Mouse (Mus musculus): ENCODE results near the gene Elf5. TPM values are rescaled to one million over a fixed set of nuclear protein-coding genes. Genes with fewer than 3 reads are reported as not detected.
A peak's percentile ranks its signal among the peaks of the same experiment; 100 is the strongest.

Gene Elf5
- polyA plus RNA-seq, 1 experiment from 2014 or later: not detected

DNA sequence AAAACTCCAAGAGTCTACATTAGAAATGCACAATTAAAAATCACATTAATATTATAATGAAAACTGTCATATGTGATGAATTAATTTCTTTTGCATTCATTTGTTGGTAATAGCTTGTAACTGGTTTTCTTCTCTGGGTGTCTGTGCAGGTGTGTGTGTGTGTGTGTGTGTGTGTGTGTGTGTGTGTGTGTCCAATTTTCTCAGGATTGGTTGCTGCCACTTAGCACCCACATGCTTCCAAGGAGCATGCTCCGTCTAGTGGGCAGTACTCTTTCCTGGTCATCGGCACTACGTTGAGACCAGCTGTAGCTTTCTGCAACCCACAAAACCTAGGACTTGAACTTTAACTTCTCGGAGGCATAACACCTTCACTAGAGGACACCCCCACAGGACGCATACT is 45.6 kb downstream of the Elf5 start:
- no peaks in the 10 kb centered on the region for H3K4me1 ChIP-seq (replicated peaks)
- peaks cover 76% of the 10 kb centered on the region for H3K36me3 ChIP-seq
- ATAC-seq (ENCODE audit: insufficient number of reproducible peaks, low FRiP score): no peak
- H3K4me2 ChIP-seq: no peak overlapping the region
- H3K27me3 ChIP-seq (replicated peaks): no peaks in the 10 kb centered on the region
- no peak overlapping the region for H3K9ac ChIP-seq
- no peak overlapping the region for H3K27ac ChIP-seq (ENCODE audit: poor library complexity, severe bottlenecking)
- whole genome bisulfite sequencing: 90% methylated on average over 5 of the region's 5 CpGs
- H3K4me3 ChIP-seq: no peak overlapping the region
- H3K9me3 ChIP-seq (replicated peaks): no peaks in the 10 kb centered on the region

- Histone ChIP-seq H3K4me2 (no peak overlapping the region), H3K36me3 (peaks cover 79% of the 10 kb centered on the region), H3K4me3 (no peak overlapping the region), H3K27me3 (replicated peaks) (no peaks in the 10 kb centered on the region), H3K4me1 (replicated peaks) (no peaks in the 10 kb centered on the region), H3K9me3 (replicated peaks) (no peaks in the 10 kb centered on the region), H3K9ac (no peak overlapping the region), H3K27ac (ENCODE audit: poor library complexity, severe bottlenecking) (no peak overlapping the region)
- 93% methylated on average over 7 of the region's 7 CpGs for WGBS
- no peak for ATAC-seq (ENCODE audit: insufficient number of reproducible peaks, low FRiP score)
These were observed 46.1 kb downstream of the Elf5 start for GRCm38 (mm10) chr2:103457628-103458027.

- Histone ChIP-seq H3K4me1 (replicated peaks) (no peaks in the 10 kb centered on the region), H3K27me3 (replicated peaks) (no peaks in the 10 kb centered on the region), H3K27ac (ENCODE audit: poor library complexity, severe bottlenecking) (no peak overlapping the region), H3K9me3 (replicated peaks) (no peaks in the 10 kb centered on the region), H3K36me3 (peaks cover 84% of the 10 kb centered on the region), H3K4me2 (no peak overlapping the region), H3K4me3 (no peak overlapping the region), H3K9ac (no peak overlapping the region)
- WGBS: 92% methylated on average over 10 of the region's 10 CpGs
- no peak for ATAC-seq (ENCODE audit: insufficient number of reproducible peaks, low FRiP score)
These were observed 47.6 kb downstream of the Elf5 start for GRCm38 (mm10) chr2:103459069-103459468.

DNA sequence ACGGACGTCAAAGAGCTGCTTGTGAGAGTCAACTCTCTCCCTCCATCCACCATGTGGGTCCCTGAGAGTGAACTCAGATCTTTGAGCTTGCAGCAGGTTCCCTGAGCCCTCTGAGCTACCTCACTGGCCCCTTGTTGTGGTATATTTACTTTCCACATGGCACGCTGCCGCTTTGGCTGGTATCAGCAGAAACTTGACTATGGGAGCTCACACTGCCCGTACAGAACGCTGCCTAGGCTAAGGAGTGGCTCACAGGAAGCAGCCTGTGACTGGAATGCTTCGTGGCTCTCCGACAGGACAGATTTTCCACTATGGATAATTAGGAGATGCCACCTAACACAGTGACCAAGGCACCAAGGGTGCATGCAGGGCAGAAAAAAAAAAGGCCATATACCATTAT is 49.7 kb downstream of the Elf5 start:
- 67% methylated on average over 8 of the region's 8 CpGs for WGBS
- Histone ChIP-seq H3K4me2 (no peak overlapping the region), H3K9me3 (replicated peaks) (no peaks in the 10 kb centered on the region), H3K4me1 (replicated peaks) (no peaks in the 10 kb centered on the region), H3K36me3 (peaks cover 83% of the 10 kb centered on the region), H3K4me3 (no peak overlapping the region), H3K27ac (ENCODE audit: poor library complexity, severe bottlenecking) (peak overlapping the region; percentile 28; the same call in 1 of the 2 replicates), H3K9ac (no peak overlapping the region), H3K27me3 (replicated peaks) (no peaks in the 10 kb centered on the region)
- no peak for ATAC-seq (ENCODE audit: insufficient number of reproducible peaks, low FRiP score)

GRCm38 (mm10) chr2:103461743-103462142 is 50.3 kb downstream of the Elf5 start:
- no peak overlapping the region for H3K9ac ChIP-seq
- ATAC-seq (ENCODE audit: insufficient number of reproducible peaks, low FRiP score): no peak
- peaks cover 83% of the 10 kb centered on the region for H3K36me3 ChIP-seq
- no peak overlapping the region for H3K4me2 ChIP-seq
- 52% methylated on average over 9 of the region's 9 CpGs for WGBS
- H3K9me3 ChIP-seq (replicated peaks): no peaks in the 10 kb centered on the region
- H3K27ac ChIP-seq (ENCODE audit: poor library complexity, severe bottlenecking): no peak overlapping the region
- no peak overlapping the region for H3K4me3 ChIP-seq
- no peaks in the 10 kb centered on the region for H3K4me1 ChIP-seq (replicated peaks)
- no peaks in the 10 kb centered on the region for H3K27me3 ChIP-seq (replicated peaks)

DNA sequence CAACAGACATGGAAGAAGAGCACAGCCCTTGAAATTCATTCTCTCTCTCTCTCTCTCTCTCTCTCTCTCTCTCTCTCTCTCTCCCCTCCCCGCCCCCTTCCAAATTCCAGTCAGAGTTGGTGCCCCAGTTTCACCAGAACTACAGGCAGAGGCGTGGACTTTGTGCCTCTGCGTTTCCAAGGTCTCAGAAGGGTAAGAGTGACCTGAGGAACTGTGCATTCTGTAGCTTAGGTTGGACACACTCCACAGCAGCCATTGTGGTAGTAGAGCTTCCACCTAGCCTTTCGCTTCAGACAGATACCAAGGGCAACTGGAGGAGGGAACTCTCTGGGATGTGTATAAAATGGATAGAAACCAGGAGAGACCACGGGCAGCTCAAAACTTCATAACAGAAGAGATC is 51.3 kb downstream of the Elf5 start:
- H3K36me3 ChIP-seq: peaks cover 85% of the 10 kb centered on the region

DNA sequence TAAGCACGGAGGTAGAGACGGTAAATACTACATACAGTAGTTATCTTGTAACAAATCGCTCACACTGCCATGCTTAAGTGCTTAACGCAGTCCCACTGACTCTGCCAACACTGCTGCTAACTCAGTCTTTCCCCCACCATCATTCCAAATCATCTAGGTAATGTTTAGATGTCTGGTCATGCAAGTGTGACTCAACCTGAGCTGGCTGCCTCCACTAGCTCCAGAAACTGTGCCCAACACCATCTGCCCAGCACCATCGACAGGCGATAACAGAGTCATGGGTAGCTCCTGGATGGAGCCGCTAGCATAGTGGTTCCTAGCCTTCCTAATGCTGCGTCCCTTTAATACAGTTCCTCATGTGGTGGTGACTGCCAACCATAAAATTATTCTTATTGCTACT is 53.0 kb downstream of the Elf5 start:
- Histone ChIP-seq H3K4me3 (no peak overlapping the region), H3K4me2 (no peak overlapping the region), H3K27me3 (replicated peaks) (no peaks in the 10 kb centered on the region), H3K36me3 (peaks cover 73% of the 10 kb centered on the region), H3K27ac (ENCODE audit: poor library complexity, severe bottlenecking) (no peak overlapping the region), H3K9me3 (replicated peaks) (no peaks in the 10 kb centered on the region), H3K9ac (no peak overlapping the region), H3K4me1 (replicated peaks) (no peaks in the 10 kb centered on the region)
- ATAC-seq (ENCODE audit: insufficient number of reproducible peaks, low FRiP score): no peak
- 94% methylated on average over 8 of the region's 8 CpGs for WGBS

More for the DNA sequence above, 51.3 kb downstream of the Elf5 start:
- no peak overlapping the region for H3K4me3 ChIP-seq
- H3K9ac ChIP-seq: no peak overlapping the region
- 90% methylated on average over 5 of the region's 5 CpGs for WGBS
- no peaks in the 10 kb centered on the region for H3K27me3 ChIP-seq (replicated peaks)
- H3K4me2 ChIP-seq: no peak overlapping the region
- no peaks in the 10 kb centered on the region for H3K4me1 ChIP-seq (replicated peaks)
- no peaks in the 10 kb centered on the region for H3K9me3 ChIP-seq (replicated peaks)
- no peak overlapping the region for H3K27ac ChIP-seq (ENCODE audit: poor library complexity, severe bottlenecking)
- ATAC-seq (ENCODE audit: insufficient number of reproducible peaks, low FRiP score): no peak

- Histone ChIP-seq H3K27ac (ENCODE audit: poor library complexity, severe bottlenecking) (no peak overlapping the region), H3K36me3 (peaks cover 73% of the 10 kb centered on the region), H3K4me1 (replicated peaks) (no peaks in the 10 kb centered on the region), H3K9ac (no peak overlapping the region), H3K9me3 (replicated peaks) (no peaks in the 10 kb centered on the region), H3K27me3 (replicated peaks) (no peaks in the 10 kb centered on the region), H3K4me2 (no peak overlapping the region), H3K4me3 (no peak overlapping the region)
- ATAC-seq (ENCODE audit: insufficient number of reproducible peaks, low FRiP score): no peak
- WGBS: 90% methylated on average over 11 of the region's 11 CpGs
These were observed 53.9 kb downstream of the Elf5 start for GRCm38 (mm10) chr2:103465429-103465828.

DNA sequence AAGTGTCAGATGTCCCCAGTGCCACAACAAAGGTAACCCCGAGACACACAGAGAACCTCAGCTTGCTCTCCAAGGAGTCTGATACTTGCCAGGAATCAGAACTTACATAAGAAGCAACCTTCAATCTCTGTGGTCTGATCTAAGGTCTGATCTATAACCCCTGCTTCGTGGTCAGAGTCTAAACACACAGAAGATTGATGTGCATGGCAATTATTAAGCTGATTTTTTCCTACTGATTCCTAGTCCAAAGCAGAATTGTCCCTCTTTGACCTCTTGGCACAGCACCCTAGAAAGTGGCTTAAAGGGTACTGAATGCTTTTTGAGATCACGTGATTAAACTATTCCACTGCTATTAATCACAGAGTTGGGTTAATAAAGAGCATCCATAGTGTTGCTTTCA is 54.8 kb downstream of the Elf5 start:
- Histone ChIP-seq H3K36me3 (peaks cover 71% of the 10 kb centered on the region), H3K9ac (no peak overlapping the region), H3K4me1 (replicated peaks) (no peaks in the 10 kb centered on the region), H3K27me3 (replicated peaks) (no peaks in the 10 kb centered on the region), H3K4me2 (no peak overlapping the region), H3K27ac (ENCODE audit: poor library complexity, severe bottlenecking) (no peak overlapping the region), H3K9me3 (replicated peaks) (no peaks in the 10 kb centered on the region), H3K4me3 (no peak overlapping the region)
- ATAC-seq (ENCODE audit: insufficient number of reproducible peaks, low FRiP score): no peak
- 94% methylated on average over 3 of the region's 3 CpGs for WGBS

DNA sequence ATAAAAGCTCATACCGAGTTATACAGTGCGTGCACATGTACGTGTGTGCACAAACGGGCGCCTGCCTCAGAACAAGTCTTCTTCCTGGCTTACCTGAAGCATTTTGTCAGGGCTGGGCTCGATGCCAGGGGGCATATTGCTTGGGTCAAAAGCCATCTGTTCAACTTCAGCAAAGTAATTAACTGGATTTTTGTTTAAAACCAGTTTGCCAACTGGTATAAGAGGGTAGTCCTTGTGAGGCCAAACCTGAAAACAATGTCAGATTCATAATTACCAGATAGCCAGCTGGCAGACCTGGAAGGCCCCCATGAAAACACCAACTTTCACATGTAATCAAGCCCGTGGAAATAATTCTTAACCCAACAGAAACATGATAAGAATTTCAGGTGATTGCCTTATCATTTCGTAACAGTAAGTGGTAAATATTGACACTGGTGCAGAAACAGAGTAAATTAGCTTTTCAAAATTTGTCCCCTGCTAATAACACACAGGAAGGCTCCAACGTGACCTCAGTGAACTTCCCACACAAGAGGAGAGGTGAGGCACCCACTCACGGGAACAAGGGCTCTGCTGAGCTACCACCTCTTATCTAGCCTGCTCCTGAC is 55.6 kb downstream of the Elf5 start:
- Histone ChIP-seq H3K4me2 (no peak overlapping the region), H3K4me1 (replicated peaks) (no peaks in the 10 kb centered on the region), H3K9me3 (replicated peaks) (no peaks in the 10 kb centered on the region), H3K9ac (no peak overlapping the region), H3K4me3 (no peak overlapping the region), H3K36me3 (peaks cover 72% of the 10 kb centered on the region), H3K27me3 (replicated peaks) (no peaks in the 10 kb centered on the region), H3K27ac (ENCODE audit: poor library complexity, severe bottlenecking) (no peak overlapping the region)
- 86% methylated on average over 10 of the region's 10 CpGs for WGBS
- no peak for ATAC-seq (ENCODE audit: insufficient number of reproducible peaks, low FRiP score)

GRCm38 (mm10) chr2:103473362-103473761 is 61.9 kb downstream of the Elf5 start:
- no peak overlapping the region for H3K4me3 ChIP-seq
- H3K9ac ChIP-seq: no peak overlapping the region
- no peak overlapping the region for H3K4me2 ChIP-seq
- WGBS: 96% methylated on average over 3 of the region's 3 CpGs
- peaks cover 54% of the 10 kb centered on the region for H3K36me3 ChIP-seq
- ATAC-seq (ENCODE audit: insufficient number of reproducible peaks, low FRiP score): no peak
- H3K4me1 ChIP-seq (replicated peaks): peaks cover 6% of the 10 kb centered on the region; the same call in 1 of the 2 replicates
- H3K27ac ChIP-seq (ENCODE audit: poor library complexity, severe bottlenecking): no peak overlapping the region
- no peaks in the 10 kb centered on the region for H3K9me3 ChIP-seq (replicated peaks)
- H3K27me3 ChIP-seq (replicated peaks): no peaks in the 10 kb centered on the region

- Histone ChIP-seq H3K27ac (ENCODE audit: poor library complexity, severe bottlenecking) (no peak overlapping the region), H3K4me3 (no peak overlapping the region), H3K4me2 (no peak overlapping the region), H3K4me1 (replicated peaks) (peaks cover 12% of the 10 kb centered on the region; the same call in 1 of the 2 replicates), H3K9ac (no peak overlapping the region), H3K9me3 (replicated peaks) (no peaks in the 10 kb centered on the region), H3K36me3 (peaks cover 39% of the 10 kb centered on the region), H3K27me3 (replicated peaks) (no peaks in the 10 kb centered on the region)
- WGBS: 84% methylated on average over 2 of the region's 2 CpGs
- no peak for ATAC-seq (ENCODE audit: insufficient number of reproducible peaks, low FRiP score)
These were observed 64.7 kb downstream of the Elf5 start for GRCm38 (mm10) chr2:103476180-103476579.

All from heart, embryonic 12.5 days (tissue).